Mouse (Mus musculus) embryonic fibroblast, embryonic 13.5 days (primary cell): ENCODE data around the gene Cxcl1. TPM values are rescaled to one million over a fixed set of nuclear protein-coding genes. Genes with fewer than 3 reads are reported as not detected.
A peak's percentile ranks its signal among the peaks of the same experiment; 100 is the strongest.

ENCODE experiments used
- H3K27ac ChIP-seq: 2 replicates; pipeline ENCODE4 v1.5.1; 2012; ENCODE audit warnings: low read length, control low read depth, inconsistent platforms; ENCODE audit not compliant: insufficient read depth
- H3K4me1 ChIP-seq: 2 replicates; pipeline ENCODE4 v1.6.1; 2011; ENCODE audit warnings: low read length; ENCODE audit not compliant: control insufficient read depth, insufficient read depth
- H3K4me3 ChIP-seq: 2 replicates; pipeline ENCODE4 v1.5.1; 2011; ENCODE audit warnings: mild to moderate bottlenecking, control low read depth, low read length; ENCODE audit not compliant: insufficient read depth
- CTCF ChIP-seq: IDR thresholded peaks from 2 replicates; pipeline ENCODE4 v1.5.1; 2011; ENCODE audit warnings: mild to moderate bottlenecking, control low read depth, low read length, moderate library complexity, borderline replicate concordance; ENCODE audit not compliant: insufficient read depth
- POLR2A ChIP-seq: IDR thresholded peaks from 2 replicates; pipeline ENCODE4 v1.6.1; 2011; ENCODE audit warnings: low read depth, mild to moderate bottlenecking, control low read depth, low read length, moderate library complexity
- polyA plus RNA-seq: library from polyadenylated mRNA; stranded (reverse); fragments of >200 nt; gene quantifications from 2 replicates; pipeline ENCODE4 v1.2.4, GENCODE M21; 2011; ENCODE audit warnings: low read depth; ENCODE audit not compliant: missing spikeins, insufficient read length

Cxcl1 gene
- polyA plus RNA-seq, 1 experiment = 40.1 TPM

DNA sequence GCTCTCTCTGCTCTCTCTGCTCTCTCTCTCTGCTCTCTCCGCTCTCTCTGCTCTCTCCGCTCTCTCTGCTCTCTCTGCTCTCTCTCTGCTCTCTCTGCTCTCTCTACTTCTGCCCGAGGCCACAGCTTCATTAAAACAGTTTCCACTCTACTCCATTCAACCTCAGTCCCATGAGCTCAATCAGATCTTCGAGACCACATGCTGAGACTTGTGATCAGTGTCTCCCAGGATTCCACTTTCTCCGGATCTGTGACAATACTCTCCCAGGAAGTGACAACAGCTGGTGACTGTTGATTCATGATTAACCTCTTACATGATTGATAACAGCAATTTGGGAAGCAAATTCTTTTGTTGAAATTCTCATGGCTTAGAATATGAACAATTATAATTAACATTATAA is 8.9 kb upstream of the Cxcl1 start:
- TF ChIP-seq POLR2A = no peak
- no peak for TF ChIP-seq CTCF
- Histone ChIP-seq H3K27ac (no peak overlapping the region), H3K4me3 (no peak overlapping the region), H3K4me1 (peaks cover 4% of the 10 kb centered on the region)

DNA sequence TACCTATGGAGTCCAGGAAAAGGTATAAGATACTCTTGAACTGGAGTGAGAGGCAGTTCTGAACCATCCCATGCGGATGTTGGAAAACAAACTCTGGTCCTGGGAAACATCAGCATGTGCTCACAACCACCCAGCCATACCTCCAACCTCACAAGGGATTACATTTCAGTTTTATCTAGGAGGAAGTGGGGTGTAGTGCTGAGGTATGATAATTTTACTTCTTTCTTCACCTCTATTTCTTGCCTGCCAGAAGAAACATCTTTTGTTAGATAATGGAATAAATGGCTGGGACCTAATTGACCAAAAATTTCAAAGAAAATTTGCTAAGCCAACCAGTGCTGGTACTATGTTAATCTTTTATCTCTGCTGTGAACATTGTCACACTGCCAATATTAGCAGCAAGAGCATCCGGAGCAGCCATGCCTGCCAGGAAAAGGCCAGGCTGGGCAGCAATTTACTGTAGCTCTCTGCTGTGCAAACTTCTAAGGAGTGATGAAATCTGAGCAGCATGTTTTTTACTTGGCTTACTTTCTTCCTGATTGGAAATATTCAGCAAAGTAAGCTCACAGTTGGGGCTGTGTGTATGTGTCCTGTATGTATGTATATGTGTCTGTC is 6.3 kb upstream of the Cxcl1 start:
- H3K4me3 ChIP-seq = no peak overlapping the region
- TF ChIP-seq CTCF (no peak), POLR2A (no peak)
- H3K27ac ChIP-seq = no peak overlapping the region
- peaks cover 4% of the 10 kb centered on the region for H3K4me1 ChIP-seq

DNA sequence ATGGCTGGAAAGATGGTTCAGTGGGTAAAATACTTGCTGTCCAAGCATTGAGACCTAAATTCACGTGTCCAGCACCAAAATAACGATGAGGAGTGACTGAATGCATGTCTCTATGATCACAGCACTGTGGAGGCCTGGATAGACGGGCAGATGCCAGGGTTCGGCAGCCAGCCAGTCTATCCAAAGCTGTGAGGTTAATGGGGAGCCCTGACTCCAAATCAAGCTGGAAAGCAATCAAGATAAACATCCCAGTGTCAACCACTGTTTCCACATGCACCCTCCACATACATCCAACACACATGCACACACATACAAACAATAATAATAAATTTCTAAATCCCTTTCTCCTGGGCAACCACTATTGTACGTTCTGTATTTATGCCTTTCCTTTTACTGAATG is 2.4 kb upstream of the Cxcl1 start:
- no peak for TF ChIP-seq POLR2A
- no peak for TF ChIP-seq CTCF
- Histone ChIP-seq H3K4me1 (peaks cover 2% of the 10 kb centered on the region; the same call in 1 of the 2 replicates), H3K27ac (no peak overlapping the region), H3K4me3 (no peak overlapping the region)

DNA sequence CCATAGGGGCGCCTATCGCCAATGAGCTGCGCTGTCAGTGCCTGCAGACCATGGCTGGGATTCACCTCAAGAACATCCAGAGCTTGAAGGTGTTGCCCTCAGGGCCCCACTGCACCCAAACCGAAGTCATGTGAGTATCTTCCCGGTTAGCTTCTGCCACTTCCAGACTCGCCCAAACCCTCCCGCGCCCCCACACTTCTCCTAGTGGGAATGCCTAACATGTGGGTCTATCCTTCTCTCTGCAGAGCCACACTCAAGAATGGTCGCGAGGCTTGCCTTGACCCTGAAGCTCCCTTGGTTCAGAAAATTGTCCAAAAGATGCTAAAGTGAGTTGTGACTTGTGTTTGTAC is 398 bp downstream of the Cxcl1 start:
- TF ChIP-seq CTCF (no peak), POLR2A (no peak)
- Histone ChIP-seq H3K4me1 (peaks cover 2% of the 10 kb centered on the region; the same call in 1 of the 2 replicates), H3K4me3 (peak overlapping the region; percentile 54), H3K27ac (no peak overlapping the region)

DNA sequence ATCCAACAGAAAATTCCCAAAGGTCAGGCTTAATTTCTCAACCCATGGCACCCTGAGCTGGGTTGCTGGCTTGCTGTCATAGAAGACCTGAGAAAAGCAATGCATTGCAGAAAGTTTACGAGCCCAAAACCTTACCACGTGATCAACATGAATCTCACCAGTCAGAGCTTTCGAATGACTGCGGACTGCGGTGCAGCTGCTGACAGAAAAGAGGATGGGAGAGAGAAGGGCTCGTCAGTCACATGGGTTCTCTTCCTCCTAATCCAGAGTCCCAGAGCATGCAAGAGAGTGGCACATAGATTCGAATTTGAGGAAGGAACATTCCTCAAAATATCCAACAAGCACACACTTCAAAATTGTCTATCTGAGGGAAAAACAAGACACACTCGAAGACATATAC is 3.2 kb downstream of the Cxcl1 start:
- Histone ChIP-seq H3K4me1 (peaks cover 5% of the 10 kb centered on the region), H3K27ac (no peak overlapping the region), H3K4me3 (no peak overlapping the region)
- no peak for TF ChIP-seq CTCF
- no peak for TF ChIP-seq POLR2A

DNA sequence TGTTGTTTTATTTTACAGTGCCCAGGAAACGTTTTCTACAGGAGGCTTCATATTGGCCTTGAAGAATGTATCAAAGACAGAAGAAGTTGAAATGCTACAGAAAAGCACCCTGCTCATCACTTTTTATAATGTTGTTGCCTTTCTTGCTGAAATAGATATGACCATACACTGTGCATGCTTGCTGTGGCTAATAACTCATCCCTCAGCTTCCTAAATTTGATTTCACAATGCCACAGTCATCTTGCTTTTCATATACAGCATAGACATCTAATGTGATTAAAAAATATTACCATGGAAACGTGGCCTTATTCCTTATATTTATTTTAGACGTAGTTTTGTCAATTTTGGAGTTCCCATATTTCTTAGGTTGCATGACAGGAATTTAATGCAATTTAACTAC is 6.4 kb downstream of the Cxcl1 start:
- Histone ChIP-seq H3K4me1 (peaks cover 5% of the 10 kb centered on the region; the same call in 1 of the 2 replicates), H3K4me3 (no peak overlapping the region), H3K27ac (no peak overlapping the region)
- no peak for TF ChIP-seq CTCF
- no peak for TF ChIP-seq POLR2A

DNA sequence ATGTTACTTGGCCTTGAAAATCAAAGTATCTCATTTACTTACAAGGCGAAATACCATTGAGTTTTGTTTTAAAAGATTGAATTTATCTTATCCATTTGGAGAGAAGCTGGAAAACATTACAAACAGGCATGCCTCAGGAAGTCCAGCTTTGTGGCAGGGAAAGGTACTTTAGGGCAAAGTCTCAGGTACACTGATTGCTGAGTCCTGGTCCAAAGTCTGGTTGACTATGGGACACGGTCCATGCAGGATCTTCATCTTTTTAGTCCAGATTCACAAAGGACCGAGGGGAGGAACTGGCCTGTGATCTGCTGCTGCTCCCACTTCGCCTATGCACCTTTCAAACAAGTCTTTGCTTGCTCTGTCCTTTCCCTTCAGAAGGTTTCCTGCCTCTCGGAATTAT is 8.3 kb downstream of the Cxcl1 start:
- H3K4me1 ChIP-seq = peaks cover 5% of the 10 kb centered on the region; the same call in 1 of the 2 replicates
- no peak overlapping the region for H3K27ac ChIP-seq
- H3K4me3 ChIP-seq = no peak overlapping the region
- no peak for TF ChIP-seq POLR2A
- no peak for TF ChIP-seq CTCF

DNA sequence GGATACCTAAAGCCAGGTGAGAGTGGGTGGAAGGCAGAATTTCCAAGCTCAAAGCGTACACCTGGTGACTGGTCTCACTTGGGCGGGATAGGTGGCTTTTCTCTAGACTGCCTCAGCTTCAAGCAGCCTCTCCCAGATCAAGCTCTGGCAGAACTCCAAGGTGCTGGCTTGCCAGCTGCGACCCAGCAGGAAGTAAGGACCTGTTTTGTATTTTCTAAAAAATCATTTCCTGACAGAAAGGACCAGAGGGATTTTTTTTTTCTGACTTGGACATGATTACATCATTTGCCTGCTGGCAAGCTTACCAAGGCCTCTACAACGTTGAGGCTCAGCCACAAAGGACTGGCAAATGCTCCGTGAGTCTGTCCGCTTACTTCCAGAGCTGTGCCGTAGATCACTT is 9.1 kb downstream of the Cxcl1 start:
- Histone ChIP-seq H3K4me3 (no peak overlapping the region), H3K27ac (no peak overlapping the region), H3K4me1 (peaks cover 5% of the 10 kb centered on the region; the same call in 1 of the 2 replicates)
- TF ChIP-seq POLR2A = no peak
- no peak for TF ChIP-seq CTCF

DNA sequence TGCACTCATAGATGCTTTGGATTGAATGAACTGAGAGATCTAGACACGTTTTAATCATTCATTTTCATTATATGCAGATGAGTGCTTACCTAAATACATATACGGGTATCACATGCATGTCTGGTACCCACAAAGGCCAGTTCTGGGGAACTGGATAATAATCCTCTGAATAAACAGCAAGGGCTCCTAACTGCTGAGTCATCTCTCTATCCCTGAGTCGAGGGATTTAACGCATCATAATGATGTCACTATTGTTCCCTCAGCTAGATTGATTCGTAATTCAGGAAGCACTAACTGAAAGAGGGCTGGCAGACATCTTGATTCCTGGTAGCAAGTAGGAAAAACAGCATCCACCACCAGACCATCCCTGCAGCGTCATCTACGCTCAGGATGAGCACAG is 9.6 kb downstream of the Cxcl1 start:
- Histone ChIP-seq H3K4me1 (peaks cover 5% of the 10 kb centered on the region; the same call in 1 of the 2 replicates), H3K4me3 (no peak overlapping the region)
- TF ChIP-seq POLR2A = no peak
- no peak for TF ChIP-seq CTCF

DNA sequence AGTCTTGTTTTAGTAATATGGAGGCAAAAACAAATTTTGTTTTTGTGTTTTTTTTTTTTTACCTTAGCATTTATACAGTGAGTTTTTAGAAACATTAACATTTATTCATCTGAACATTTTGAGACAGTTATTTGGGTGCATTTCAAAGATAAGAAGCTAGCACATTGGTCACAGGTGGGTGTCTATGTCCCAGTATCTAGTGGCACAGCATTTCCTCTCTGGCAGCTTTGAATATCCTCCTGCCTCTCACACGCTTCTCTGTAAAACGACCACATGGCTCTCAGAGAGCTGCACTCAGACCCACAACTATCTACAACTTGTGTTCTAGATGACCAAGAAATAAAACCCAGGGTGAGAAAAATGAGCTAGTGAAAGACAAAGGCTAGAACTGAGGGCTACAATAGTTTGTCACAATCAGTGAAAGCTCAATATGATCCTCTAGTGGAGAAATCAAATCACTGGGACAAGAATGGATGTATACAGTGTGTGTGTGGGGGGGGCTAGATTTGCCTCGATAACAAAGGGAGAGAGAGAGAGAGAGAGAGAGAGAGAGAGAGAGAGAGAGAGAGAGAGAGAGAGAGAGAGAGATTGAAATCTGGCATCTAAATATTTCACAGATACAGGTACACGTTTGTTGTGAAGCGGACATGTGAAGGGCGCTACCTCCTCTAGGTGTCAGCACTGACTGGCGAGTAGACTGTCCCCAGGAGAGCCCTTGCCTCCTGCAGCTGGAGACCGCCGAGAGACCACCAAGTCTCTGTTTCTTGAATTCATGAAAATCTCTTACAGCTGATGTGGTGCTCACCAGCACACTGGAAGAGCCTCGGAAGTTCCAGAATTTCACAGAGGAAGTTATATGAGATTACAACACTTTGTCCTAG is 11.6 kb downstream of the Cxcl1 start:
- TF ChIP-seq CTCF (peak; percentile 29; the same call in 1 of the 2 replicates), POLR2A (no peak)
- Histone ChIP-seq H3K4me1 (peaks cover 5% of the 10 kb centered on the region; the same call in 1 of the 2 replicates), H3K4me3 (no peak overlapping the region), H3K27ac (no peak overlapping the region)

More for the DNA sequence above, 9.6 kb downstream of the Cxcl1 start:
- no peak overlapping the region; the same call in 1 of the 2 replicates for H3K27ac ChIP-seq
